In genomic region chr2:168083593-168083992, GRCm38 (mm10) we compare ENCODE assay signal across 22 mouse cellular contexts. TPM values are rescaled to one million over a fixed set of nuclear protein-coding genes. Genes with fewer than 3 reads are reported as not detected.
A peak's percentile ranks its signal among the peaks of the same experiment; 100 is the strongest.
DNase-seq lines count a peak whose midpoint lies in the region; ATAC-seq and TF ChIP-seq lines count a peak whose summit lies in the region.
"Had no signal": no experiment of that assay in that cellular context is flagged by ENCODE, and none has a peak within 500 bp of the region (broad histone marks: within the 10 kb centered on the region; RNA-seq: fewer than 3 reads in every experiment).

No protein-coding gene starts in this region.

- H3K36me3 ChIP-seq in intestine, postnatal 0 days (ENCODE audit: control insufficient read depth, insufficient read depth): no peaks in the 10 kb centered on the region
- H3K36me3 ChIP-seq in intestine, embryonic 15.5 days: no peaks in the 10 kb centered on the region
- H3K36me3 ChIP-seq in liver, postnatal 0 days (replicated peaks; ENCODE audit: insufficient read depth, low read length): no peaks in the 10 kb centered on the region
- no peaks in the 10 kb centered on the region for H3K36me3 ChIP-seq in liver, embryonic 12.5 days
- H3K36me3 ChIP-seq: limb, embryonic 10.5 days; neural tube, embryonic 12.5 days had no signal

- no peak overlapping the region for H3K27ac ChIP-seq in intestine, postnatal 0 days (ENCODE audit: low read depth, low read length)
- no peak overlapping the region for H3K27ac ChIP-seq in intestine, embryonic 15.5 days
- H3K27ac ChIP-seq in liver, postnatal 0 days (ENCODE audit: low read depth): no peak overlapping the region
- H3K27ac ChIP-seq in liver, embryonic 12.5 days: no peak overlapping the region
- H3K27ac ChIP-seq: embryonic facial prominence, embryonic 10.5 days; forebrain, embryonic 12.5 days; limb, embryonic 10.5 days; macrophage; neural tube, embryonic 12.5 days had no signal

- H3K9ac ChIP-seq in intestine, postnatal 0 days (ENCODE audit: low read depth, low read length): no peak overlapping the region
- H3K9ac ChIP-seq in intestine, embryonic 15.5 days: no peak overlapping the region
- no peak overlapping the region for H3K9ac ChIP-seq in liver, postnatal 0 days (replicated peaks)
- H3K9ac ChIP-seq in liver, embryonic 12.5 days: no peak overlapping the region
- H3K9ac ChIP-seq: forebrain, embryonic 12.5 days; neural tube, embryonic 12.5 days had no signal

- TF ChIP-seq CTCF in intestine, postnatal 0 days (IDR thresholded peaks at IDR 0.05; ENCODE audit: low read depth): peak; percentile 57
- peak; percentile 39 for TF ChIP-seq CTCF in liver, postnatal 0 days (IDR thresholded peaks at IDR 0.05; ENCODE audit: low read depth)
- peak; percentile 13; the same call in 1 of the 2 replicates for TF ChIP-seq CTCF in brain, embryonic 14.5 days (IDR thresholded peaks at IDR 0.05; ENCODE audit: borderline replicate concordance, extremely low read depth, insufficient read depth, insufficient read length)

- H3K4me1 ChIP-seq in intestine, postnatal 0 days (replicated peaks; ENCODE audit: control insufficient read depth, insufficient read depth, low read length): no peaks in the 10 kb centered on the region
- peaks cover 12% of the 10 kb centered on the region for H3K4me1 ChIP-seq in intestine, embryonic 15.5 days (replicated peaks)
- peaks cover 16% of the 10 kb centered on the region for H3K4me1 ChIP-seq in liver, postnatal 0 days (ENCODE audit: insufficient read depth)
- peaks cover 40% of the 10 kb centered on the region for H3K4me1 ChIP-seq in liver, embryonic 12.5 days

- WGBS in intestine, postnatal 0 days: 59% methylated on average over 2 of the region's 2 CpGs
- 67% methylated on average over 2 of the region's 2 CpGs for WGBS in intestine, embryonic 15.5 days
- 70% methylated on average over 2 of the region's 2 CpGs for WGBS in liver, postnatal 0 days (ENCODE audit: insufficient replicate concordance)
- whole genome bisulfite sequencing in liver, embryonic 12.5 days (ENCODE audit: insufficient replicate concordance): 55% methylated on average over 2 of the region's 2 CpGs

- no peaks in the 10 kb centered on the region for H3K9me3 ChIP-seq in intestine, postnatal 0 days (ENCODE audit: control insufficient read depth)
- H3K9me3 ChIP-seq in intestine, embryonic 15.5 days: no peaks in the 10 kb centered on the region
- no peaks in the 10 kb centered on the region for H3K9me3 ChIP-seq in liver, postnatal 0 days (ENCODE audit: low read length)
- H3K9me3 ChIP-seq in liver, embryonic 12.5 days (replicated peaks): no peaks in the 10 kb centered on the region
- H3K9me3 ChIP-seq: embryonic facial prominence, embryonic 10.5 days; forebrain, embryonic 12.5 days; limb, embryonic 10.5 days; neural tube, embryonic 12.5 days had no signal

- no peak overlapping the region for H3K4me2 ChIP-seq in intestine, postnatal 0 days (replicated peaks; ENCODE audit: low read depth)
- no peak overlapping the region for H3K4me2 ChIP-seq in intestine, embryonic 15.5 days (replicated peaks)
- no peak overlapping the region for H3K4me2 ChIP-seq in liver, postnatal 0 days (ENCODE audit: low read depth, low read length)
- H3K4me2 ChIP-seq in liver, embryonic 12.5 days: no peak overlapping the region
- H3K4me2 ChIP-seq: forebrain, embryonic 12.5 days; midbrain, embryonic 11.5 days; neural tube, embryonic 12.5 days had no signal

- H3K27me3 ChIP-seq in intestine, postnatal 0 days (replicated peaks; ENCODE audit: control insufficient read depth, insufficient read depth, low read length): no peaks in the 10 kb centered on the region
- no peaks in the 10 kb centered on the region; the same call in 1 of the 2 replicates for H3K27me3 ChIP-seq in intestine, embryonic 15.5 days (replicated peaks)
- H3K27me3 ChIP-seq in liver, postnatal 0 days (ENCODE audit: insufficient read depth, low read length): peaks cover 9% of the 10 kb centered on the region
- H3K27me3 ChIP-seq in liver, embryonic 12.5 days (replicated peaks): peaks cover 55% of the 10 kb centered on the region

- TF ChIP-seq POLR2A in brain, embryonic 14.5 days (IDR thresholded peaks at IDR 0.05; ENCODE audit: borderline replicate concordance, extremely low read depth, insufficient read depth, insufficient read length, poor library complexity, severe bottlenecking): no peak

- TF ChIP-seq EP300 in liver, postnatal 0 days (IDR thresholded peaks at IDR 0.05; ENCODE audit: low read depth): no peak

- no peak for DNase-seq in liver, postnatal 0 days
- peak; percentile 47 for DNase-seq in A20 (ENCODE audit: low read depth, low spot score)
- no peak for DNase-seq in brain, embryonic 14.5 days (ENCODE audit: low read depth)
- DNase-seq in left cerebral cortex, adult 18-20 months (ENCODE audit: low spot score in 2 of 2): no peak
- DNase-seq in embryo, embryonic 10 days (ENCODE audit: low spot score): no peak
- DNase-seq: adrenal gland, postnatal 25 days; cerebellum, adult 18-20 months; cerebellum, postnatal 36 days; gastrocnemius, postnatal 10 days; heart, adult 11 months; kidney, postnatal 14 days; thymus, postnatal 4 days had no signal

- H3K4me3 ChIP-seq in intestine, postnatal 0 days (ENCODE audit: low read depth, low read length): no peak overlapping the region
- no peak overlapping the region for H3K4me3 ChIP-seq in intestine, embryonic 15.5 days (replicated peaks)
- H3K4me3 ChIP-seq in liver, postnatal 0 days (ENCODE audit: low read depth, low read length): no peak overlapping the region
- no peak overlapping the region for H3K4me3 ChIP-seq in liver, embryonic 12.5 days
- H3K4me3 ChIP-seq: embryonic facial prominence, embryonic 10.5 days; forebrain, embryonic 12.5 days; limb, embryonic 10.5 days; neural tube, embryonic 12.5 days had no signal

- ATAC-seq in intestine, postnatal 0 days: no peak
- no peak for ATAC-seq in intestine, embryonic 15.5 days
- ATAC-seq in liver, postnatal 0 days: no peak
- ATAC-seq in liver, embryonic 12.5 days: no peak

RNA-seq across cellular contexts. Expression of gene Pard6b, which starts 2.8 kb away (rescaled TPM):
- polyA plus RNA-seq in intestine, postnatal 0 days (2015; fragmentation: Nextera tagmentation; extraction: Ambion mirVana): 13.8 and 17.3 TPM in 2 replicates
- polyA plus RNA-seq in intestine, embryonic 15.5 days (2015; fragmentation: Nextera tagmentation; extraction: Ambion mirVana): 16.9 and 17.4 TPM in 2 replicates
- polyA plus RNA-seq in liver, postnatal 0 days (2015; fragmentation: Nextera tagmentation; extraction: Ambion mirVana): 2.3 and 2.7 TPM in 2 replicates
- polyA plus RNA-seq in liver, embryonic 12.5 days (2016; fragmentation: Nextera tagmentation; extraction: Ambion mirVana): 4.5 and 4.9 TPM in 2 replicates
- polyA plus RNA-seq in brain, embryonic 14.5 days (2012; rRNA removed): 8.0 and 10.3 TPM in 2 replicates
- total RNA-seq in left cerebral cortex, adult 18-20 months (2021): 1 to 10 TPM; 5.5 to 5.7 TPM
- total RNA-seq: monocyte, adult 5-6 weeks had no signal
- polyA plus RNA-seq: macrophage had no signal
